Mouse (Mus musculus) thymus, adult 18-20 months (tissue): Measurements from ENCODE around the gene Ints13.
"Not testable (repeated sequence)": the region's sequence is repeated elsewhere in the genome, so short reads cannot be mapped to it uniquely, and the experiment has no call there.

ENCODE experiments used
- DNase-seq, 2 experiments: peaks; one replicate each; pipeline ENCODE4 v3.0.0; 2022; ENCODE audit warnings: mixed read lengths in 2 of 2

Gene Ints13

GRCm38 (mm10) chr6:146577310-146578109, at the start of gene Ints13:
Gene Ints13 (minus strand): TSS chr6:146577835.
- DNase-seq: peak; percentile 95 to 96

GRCm38 (mm10) chr6:146616670-146617069, 39.0 kb upstream of the Ints13 start:
- DNase-seq: no peak

DNA sequence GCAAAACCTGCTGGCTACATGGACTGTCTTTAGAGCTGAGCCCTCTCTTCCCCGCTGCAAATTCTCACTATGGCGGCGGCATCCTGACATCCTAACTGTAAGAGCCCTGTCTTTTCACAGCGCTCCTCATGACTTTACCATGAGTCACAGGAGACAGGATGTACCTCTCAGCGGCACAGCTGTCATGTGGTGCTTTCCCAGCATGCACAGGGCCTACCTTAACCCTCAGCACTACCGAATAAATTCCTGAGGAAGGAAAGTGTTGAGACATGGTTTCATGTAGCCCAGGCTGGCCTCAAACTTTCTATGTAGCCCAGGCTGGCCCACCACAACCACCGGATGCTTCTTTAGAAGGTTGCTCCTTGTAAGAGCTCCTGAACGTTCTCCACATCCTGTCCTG, 38.3 kb upstream of the Ints13 start:
- DNase-seq: no peak

DNA sequence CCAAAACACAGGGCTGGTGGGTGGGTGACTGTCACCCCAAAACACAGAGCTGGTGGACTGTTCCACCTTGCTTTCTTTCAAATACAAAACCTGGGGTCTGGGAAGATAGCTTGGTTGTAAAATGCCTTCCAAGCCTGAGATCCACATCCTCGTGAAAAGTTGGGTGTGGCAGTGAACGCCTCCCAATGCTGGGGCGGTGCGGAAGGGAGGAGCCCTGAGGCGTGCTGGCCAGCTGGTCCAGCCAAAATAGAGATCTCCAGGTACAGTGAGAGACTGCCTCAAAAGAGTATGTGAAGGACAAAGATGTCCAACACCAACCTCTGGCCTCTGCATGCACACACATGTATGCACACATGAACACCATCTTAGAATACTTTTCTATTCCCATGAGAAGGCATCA, 36.9 kb upstream of the Ints13 start:
- DNase-seq: no peak

DNA sequence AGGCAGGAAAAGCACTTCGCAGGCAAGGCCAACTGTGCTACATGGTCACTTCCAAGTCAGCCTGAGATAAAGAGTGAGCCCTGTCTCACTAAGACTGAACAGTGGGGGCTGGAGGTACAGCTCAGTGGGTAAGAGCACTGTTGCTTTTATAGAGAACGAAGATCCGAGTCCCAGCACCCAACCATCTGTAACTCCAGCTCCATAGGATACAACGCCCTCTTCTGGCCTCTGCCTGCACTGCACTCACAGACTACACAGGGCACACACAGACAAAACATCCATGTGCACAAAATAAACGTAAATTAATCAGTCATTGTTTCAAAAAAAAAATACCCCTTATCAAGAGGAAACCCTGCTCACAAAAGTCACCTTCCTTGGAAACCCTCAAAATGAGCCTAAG, 36.3 kb upstream of the Ints13 start:
- DNase-seq: no peak

DNA sequence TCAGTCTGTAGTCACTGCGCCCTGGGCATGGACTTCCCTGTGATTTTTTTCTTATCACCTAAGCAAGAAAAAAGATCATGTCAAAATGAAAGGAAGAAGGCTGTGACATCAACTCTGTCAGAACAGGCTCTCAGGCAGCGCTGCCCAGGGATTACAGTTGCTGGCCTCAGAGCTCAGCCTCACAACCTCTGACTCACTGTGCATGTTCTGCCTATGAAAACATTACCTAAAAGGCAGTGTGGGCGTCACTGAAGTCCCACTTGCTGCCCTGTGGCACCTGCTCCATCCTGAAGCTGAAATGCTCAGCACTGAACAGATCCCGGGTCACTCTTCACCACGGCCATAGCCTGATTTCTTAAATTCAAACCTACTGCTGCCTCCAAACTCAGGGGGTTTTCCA, 35.1 kb upstream of the Ints13 start:
- no peak for DNase-seq

- DNase-seq: no peak
Observed at GRCm38 (mm10) chr6:146611897-146612296, 34.3 kb upstream of the Ints13 start.

GRCm38 (mm10) chr6:146611385-146611784, 33.8 kb upstream of the Ints13 start:
- no peak for DNase-seq

DNA sequence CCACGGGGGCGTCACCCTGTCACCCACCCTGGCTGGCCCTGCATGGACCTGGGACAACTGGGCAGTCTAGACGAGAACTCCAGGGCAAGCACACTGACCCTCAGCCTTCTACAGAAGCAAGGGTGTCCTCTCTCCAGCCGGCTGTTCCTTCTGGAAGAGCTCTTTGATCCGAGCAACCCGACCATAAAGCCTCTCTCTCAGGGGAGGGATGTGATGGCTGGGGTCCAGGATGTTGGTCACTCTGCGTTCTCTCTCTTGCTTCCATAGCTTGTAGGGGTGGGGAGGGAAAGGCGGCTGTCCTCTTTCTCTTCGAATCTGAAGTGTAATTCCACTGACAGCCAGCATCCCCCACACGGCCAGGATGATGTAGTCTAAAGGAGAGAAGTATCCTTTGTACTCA, 26.0 kb upstream of the Ints13 start:
- no peak for DNase-seq

DNA sequence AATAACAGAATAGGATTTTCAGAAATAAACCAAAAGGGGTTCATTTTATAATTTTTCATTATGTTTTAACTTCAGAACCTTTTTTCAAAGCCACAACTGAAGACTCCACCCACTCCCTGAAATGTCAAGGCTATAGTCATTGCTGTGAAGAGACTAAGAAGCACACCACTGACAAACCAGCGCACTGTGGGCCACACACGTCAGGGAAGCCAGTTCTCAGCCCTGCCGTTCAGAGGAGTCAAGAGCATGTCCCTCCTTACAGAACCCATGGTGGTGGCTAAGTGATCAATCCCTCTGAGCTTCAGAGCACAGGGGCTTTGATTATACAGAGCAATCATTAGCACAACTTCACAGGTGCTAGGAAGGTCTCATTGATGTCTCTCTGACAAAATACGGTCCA, 25.0 kb upstream of the Ints13 start:
- no peak for DNase-seq

DNA sequence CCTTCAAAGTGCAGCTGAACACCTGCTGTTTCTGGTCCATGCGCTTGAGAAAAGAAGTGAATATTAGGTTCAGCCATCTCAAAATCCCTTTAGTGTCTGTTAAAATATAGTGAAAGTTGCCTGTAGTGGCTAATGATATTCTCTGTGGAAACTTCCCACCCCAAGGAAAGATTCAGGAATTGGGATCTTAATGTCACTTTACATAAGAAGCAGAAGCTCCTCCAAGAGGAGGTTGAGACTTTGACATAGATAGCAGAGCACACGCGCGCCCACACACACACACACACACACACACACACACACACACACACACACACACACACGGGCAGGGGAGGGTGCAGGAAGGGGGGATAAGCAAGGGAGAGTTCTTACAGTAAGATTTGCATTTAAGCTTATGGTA, 7.5 kb upstream of the Ints13 start:
- no peak for DNase-seq

DNA sequence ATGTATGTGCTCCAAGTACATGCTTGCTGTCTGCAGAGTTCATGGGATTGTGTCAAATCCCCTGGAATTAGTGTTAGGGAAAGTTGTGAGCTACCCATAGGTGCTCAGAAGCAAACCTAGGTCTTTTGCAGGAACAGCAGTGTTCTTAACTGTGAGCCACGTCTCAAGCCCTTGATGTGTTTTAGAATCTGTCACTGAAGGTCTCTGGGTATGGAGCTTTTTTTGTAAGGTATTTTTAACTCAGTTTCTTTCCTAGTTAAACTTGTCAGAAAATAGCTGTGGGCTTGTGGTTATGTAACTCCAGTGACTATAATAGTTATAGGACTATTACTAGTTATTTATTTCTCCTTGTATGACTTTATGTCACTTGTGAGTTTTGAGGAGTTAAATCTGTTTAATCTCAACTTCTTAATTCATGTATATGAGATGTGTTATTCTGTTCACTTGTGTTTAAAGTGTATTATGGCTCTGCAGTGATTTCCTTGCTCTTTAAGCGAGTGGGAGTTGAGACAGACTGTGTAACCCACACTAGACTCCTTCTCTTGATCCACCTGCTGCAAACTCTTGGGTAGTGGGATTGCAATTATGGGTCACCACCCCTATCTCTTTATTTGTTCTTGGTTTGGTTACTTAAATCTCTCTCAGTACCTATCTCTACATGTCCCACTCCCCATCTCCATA, 5.9 kb upstream of the Ints13 start:
- no peak for DNase-seq

- DNase-seq: peak; percentile 3 to 19
Observed at GRCm38 (mm10) chr6:146580381-146580926, 2.8 kb upstream of the Ints13 start.

GRCm38 (mm10) chr6:146578586-146578985, 951 bp upstream of the Ints13 start:
- DNase-seq: peak; percentile 6 to 19

DNA sequence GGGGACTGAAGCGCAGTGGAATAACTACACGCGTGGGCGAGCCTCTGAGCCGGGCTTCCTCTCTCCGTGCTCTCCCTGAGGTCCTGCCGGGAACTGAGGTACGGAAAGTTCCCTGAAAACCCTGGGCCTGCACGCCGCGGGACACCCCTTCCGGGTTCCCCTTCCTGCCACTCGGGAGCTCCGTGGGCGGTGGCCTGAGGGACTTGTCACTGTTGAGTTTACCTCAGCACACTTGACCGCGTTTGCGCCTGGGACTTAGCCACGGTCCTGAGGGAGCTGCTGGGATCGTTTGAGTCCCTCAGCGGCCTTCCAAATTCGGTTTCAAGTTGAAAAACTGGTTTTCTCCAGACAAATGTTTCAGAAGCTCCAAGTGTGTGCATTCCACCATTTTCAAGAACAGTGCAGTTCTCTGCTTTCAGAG, 486 bp upstream of the Ints13 start:
- DNase-seq: peak; percentile 65 to 75

DNA sequence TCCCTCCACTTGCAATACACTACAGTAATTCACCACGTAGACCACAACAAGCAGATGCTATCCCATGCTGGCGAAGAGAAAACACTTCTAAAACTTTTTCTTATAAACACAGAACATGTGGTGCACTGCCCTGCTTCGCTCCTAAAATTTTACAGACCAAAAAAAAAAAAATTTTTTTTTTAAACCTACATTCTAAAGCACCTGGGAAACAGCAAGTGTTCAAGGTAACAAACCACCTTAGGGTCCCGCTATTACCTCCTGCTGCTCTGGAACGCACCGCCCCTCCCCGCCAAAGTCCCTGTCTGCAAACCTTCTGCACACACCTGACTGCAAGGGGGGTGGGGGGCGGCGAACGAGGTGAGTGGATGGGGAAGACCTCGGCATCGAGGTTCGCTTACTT, 732 bp downstream of the Ints13 start, which contains the start of gene Fgfr1op2:
TSS of gene Fgfr1op2 (plus strand) at position 301 of the 400 bp plus-strand sequence.
- no peak for DNase-seq

GRCm38 (mm10) chr6:146572073-146572472, 5.6 kb downstream of the Ints13 start:
- DNase-seq: no peak

DNA sequence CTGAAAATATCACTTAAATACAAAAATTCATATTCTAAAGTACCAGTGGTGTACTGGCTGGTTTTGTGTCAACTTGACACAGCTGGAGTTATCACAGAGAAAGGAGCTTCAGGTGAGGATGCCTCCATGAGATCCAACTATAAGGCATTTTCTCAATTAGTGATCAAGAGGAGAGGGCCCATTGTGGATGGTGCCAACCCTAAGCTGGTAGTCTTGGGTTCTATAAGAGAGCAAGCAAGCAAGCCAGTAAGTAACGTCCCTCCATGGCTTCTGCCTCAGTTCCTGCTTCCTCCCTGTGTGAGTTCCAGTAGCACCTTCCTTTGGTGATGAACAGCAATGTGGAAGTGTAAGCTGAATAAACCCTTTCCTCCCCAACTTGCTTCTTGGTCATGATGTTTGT, 15.2 kb downstream of the Ints13 start:
- not testable (repeated sequence) for DNase-seq

DNA sequence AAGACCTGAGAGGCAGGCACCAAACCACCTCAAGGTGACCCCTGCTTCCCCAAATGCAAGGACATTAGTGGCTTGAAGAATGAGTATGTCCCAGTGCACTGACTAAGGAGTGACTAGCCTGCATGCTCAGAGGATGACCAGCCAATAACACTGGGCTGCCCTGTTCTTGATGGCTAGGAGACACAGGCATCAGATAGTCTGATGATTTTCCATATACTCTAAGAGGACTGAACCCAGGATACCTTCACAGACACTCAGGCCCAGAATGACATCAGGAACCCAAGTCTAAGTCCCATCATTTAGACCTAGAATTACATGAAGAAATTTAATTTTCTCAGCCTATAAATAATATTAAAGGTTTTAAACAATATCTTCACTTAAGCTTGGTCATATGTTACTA, 26.3 kb downstream of the Ints13 start:
- DNase-seq: no peak

DNA sequence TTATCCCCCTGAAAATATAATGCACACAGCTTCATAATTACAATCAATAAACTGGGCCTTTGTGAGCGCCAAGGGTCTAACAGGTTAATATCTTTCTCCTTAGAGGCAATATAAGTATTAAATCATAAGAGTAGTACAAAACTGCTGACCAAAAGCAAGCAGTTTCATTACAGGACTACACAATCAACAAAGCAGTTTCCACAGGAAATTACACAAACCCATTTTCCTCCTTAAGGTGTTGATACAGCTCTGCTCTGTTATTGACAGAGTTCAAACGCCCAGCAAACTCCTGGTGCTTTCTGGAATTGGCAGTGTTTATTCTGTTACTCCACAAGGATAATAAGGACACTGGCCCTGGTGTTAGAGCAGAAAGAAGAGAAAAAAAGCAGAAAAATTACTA, 27.2 kb downstream of the Ints13 start:
- DNase-seq: no peak

- DNase-seq: no peak
Observed at GRCm38 (mm10) chr6:146545289-146545865, 32.3 kb downstream of the Ints13 start.

DNA sequence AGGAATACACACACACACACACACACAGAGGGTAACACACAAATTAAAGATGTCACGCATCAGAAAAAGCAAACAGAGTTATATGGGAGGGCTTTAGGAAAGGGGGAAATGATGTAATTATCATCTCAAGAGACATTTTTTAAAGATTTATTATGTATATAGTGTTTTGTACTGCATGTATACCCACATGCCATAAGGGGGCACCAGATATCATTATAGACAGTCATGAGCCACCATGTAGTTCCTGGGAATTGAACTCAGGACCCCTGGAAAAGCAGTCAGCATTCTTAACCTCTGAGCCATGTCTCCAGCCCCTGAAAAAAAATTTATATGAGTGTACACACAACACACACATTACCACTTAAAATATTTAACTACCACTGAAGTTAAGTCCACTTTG, 33.0 kb downstream of the Ints13 start:
- DNase-seq: no peak

DNA sequence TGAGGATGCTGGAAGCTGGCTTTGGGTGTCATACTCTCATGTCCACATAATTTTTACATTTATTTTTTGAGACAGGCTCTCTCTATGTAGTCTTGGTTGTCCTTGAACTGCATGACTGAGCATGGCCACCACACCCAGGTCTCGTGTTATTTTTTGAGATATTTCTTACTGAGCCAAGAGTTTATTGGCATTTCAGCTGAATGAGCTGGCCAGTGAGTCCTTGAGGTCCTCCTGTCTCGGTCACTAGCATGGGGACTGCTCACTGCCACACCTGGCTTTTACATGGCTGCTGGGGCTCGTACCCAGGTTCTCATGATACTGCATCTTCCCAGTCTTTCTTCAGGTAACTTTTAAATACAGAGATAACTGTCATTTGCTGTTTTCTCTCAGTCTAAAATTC, 37.2 kb downstream of the Ints13 start:
- no peak for DNase-seq

DNA sequence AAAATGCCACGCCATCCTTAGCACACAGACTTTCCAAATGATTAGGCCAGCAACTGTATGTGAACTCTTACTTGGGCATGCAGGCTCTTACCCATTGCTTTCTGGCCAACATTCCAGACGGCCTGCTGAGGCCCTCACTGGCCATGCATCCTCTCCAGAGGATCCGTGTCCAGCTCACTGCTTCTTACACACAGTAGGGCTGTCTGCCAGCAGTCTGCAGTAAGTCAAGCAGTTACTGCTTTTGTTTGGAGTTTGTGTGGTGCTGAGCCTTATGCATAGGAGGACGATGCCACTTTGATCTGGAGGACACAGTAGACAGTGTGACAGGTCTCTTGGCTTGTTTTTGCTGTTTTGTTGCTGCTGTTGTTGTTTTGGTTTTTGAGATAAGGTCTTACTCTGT, 39.0 kb downstream of the Ints13 start:
- DNase-seq: no peak
